Mouse (Mus musculus) cerebellum, adult 9-11 months (tissue): ENCODE measurements around the gene Zw10.

Source experiments
- DNase-seq: peaks from one replicate; pipeline ENCODE4 v3.0.0; 2022

Zw10 gene

GRCm38 (mm10) chr9:49055333-49056205 is at the start of gene Zw10:
Gene Zw10, plus strand, starts transcription at chr9:49055613.
- DNase-seq = peak; percentile 96

- DNase-seq = no peak
Observed at GRCm38 (mm10) chr9:49015824-49016223, 39.6 kb upstream of the Zw10 start.

DNA sequence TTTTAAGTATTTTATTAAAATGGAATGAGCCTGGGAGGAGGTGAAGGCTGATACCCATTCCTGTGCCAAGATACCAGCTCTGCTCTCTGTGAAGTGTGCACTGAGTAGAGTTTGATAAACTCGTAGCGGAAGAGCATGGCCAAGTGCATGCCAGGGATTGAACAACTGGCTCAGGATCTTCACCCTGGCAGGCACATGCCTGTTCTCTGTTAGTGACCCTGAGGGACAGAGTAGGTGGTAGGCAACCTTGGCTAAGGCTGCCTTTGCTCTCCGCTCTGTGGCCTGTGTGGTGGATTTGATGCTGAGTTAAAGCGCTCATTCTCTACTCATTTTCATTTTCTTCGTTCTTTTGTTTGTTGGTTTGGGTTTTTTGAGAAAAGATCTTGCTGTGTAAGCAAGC is 34.1 kb upstream of the Zw10 start:
- DNase-seq = no peak

- no peak for DNase-seq
Observed at GRCm38 (mm10) chr9:49023956-49024355, 31.5 kb upstream of the Zw10 start.

DNA sequence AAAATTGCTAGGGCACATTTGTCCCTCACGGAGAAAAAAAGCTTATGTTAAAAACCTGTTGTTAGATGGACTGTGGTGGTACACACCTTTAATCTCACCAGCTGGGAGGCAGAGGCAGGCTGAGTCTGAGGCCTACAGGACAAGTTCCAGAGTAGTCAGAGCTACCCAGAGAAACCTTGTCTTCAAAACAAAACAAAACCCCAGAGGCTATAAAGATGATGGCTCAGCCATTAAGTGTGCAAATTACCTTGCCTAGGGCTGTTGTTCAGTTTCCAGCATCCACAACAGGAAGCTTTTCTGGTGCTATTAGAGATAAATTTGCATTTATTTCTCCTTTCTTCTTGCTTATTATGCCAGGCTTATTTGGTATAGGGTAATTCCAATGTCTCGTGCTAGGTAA is 30.9 kb upstream of the Zw10 start:
- DNase-seq = no peak

- no peak for DNase-seq
Observed at GRCm38 (mm10) chr9:49034764-49035163, 20.6 kb upstream of the Zw10 start.

- no peak for DNase-seq
Observed at GRCm38 (mm10) chr9:49050901-49051300, 4.5 kb upstream of the Zw10 start.

- peak; percentile 25 for DNase-seq
Observed at GRCm38 (mm10) chr9:49051349-49051748, 4.1 kb upstream of the Zw10 start.

DNA sequence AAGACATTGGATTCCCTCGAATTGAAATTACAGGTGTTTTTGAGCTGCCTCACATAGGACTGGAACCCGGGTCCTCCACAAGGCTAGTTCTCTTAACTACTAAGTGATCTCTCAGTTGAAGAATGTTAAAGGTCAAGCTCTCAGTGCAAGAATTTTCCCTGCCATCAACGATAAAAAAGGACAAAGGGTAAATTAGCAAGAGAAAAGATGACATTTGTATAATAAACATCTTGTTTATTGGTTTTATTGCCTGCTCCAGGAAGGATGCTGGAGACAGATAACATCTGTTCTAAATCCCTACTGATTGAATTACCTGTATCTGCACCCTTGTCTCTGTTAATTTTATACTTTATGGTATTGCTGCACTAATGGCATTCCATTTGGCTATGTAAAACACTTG is 1.4 kb upstream of the Zw10 start:
- DNase-seq = no peak

GRCm38 (mm10) chr9:49076847-49077246 is 21.4 kb downstream of the Zw10 start:
- no peak for DNase-seq

DNA sequence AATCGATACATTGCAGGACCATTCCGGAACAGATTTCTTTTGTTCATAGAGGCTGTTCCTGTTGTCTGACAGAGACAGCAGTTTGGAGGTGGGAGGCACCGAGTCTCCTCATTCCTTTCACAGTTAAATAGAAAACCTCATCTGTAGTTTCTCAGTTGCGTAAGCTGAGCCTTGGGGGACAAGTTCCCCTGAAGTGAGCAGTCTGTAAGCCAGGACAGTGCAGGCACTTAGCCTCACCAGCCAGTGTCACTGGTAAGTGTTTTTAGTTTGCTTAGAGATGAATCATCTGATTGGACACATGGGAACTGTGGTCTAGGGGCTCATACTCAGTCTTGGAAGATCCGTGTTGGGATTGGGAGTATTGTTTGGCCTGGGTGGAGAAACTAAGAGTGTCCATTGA is 25.7 kb downstream of the Zw10 start, which contains the start of gene Tmprss5:
TSS of gene Tmprss5 (plus strand) at position 154 of the 400 bp plus-strand sequence.
- no peak for DNase-seq

GRCm38 (mm10) chr9:49081561-49081960 is 26.1 kb downstream of the Zw10 start:
- DNase-seq = peak; percentile 68

- no peak for DNase-seq
Observed at GRCm38 (mm10) chr9:49087317-49087716, 31.9 kb downstream of the Zw10 start.

DNA sequence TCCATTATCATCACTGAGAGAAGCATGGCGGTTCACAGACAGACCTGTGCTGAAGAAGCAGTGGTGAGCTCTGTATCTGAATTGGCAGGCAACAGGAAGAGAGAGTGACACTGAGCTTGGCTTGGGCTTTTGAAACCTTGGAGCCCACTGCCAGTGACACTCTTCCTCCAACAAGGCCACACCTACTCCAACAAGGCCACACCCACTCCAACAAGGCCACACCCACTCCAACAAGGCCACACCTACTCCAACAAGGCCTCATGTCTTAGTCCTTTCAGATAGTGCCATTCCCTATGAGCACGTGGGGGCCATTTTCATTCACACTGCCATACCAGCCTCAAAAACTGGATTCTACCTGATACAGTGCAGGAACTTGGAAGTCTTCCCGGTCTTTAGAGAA is 43.5 kb downstream of the Zw10 start:
- DNase-seq = no peak

DNA sequence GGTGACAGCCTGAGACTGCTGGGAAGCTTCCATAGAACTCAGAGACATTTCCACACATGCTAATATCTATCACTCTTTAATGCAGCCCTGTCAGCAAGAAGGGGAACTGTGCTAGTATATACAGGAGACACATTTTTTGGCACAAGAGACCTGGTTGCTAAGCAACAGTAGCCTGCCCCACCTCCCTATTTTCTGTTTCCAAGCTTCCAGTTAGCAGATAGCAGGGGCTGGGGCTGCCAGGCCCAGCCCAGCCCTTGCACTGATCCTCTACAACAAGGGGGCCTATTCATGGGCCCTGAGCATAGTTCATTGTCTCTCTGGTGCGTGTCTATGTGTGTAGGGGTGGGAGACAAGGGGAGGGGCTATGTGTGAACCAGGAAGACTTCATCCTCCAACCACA is 46.9 kb downstream of the Zw10 start:
- DNase-seq = peak; percentile 13

GRCm38 (mm10) chr9:49109101-49109500 is 53.7 kb downstream of the Zw10 start:
- no peak for DNase-seq

- no peak for DNase-seq
Observed at GRCm38 (mm10) chr9:49110476-49111220, 55.2 kb downstream of the Zw10 start.

- DNase-seq = no peak
Observed at GRCm38 (mm10) chr9:49111296-49111695, 55.9 kb downstream of the Zw10 start.

DNA sequence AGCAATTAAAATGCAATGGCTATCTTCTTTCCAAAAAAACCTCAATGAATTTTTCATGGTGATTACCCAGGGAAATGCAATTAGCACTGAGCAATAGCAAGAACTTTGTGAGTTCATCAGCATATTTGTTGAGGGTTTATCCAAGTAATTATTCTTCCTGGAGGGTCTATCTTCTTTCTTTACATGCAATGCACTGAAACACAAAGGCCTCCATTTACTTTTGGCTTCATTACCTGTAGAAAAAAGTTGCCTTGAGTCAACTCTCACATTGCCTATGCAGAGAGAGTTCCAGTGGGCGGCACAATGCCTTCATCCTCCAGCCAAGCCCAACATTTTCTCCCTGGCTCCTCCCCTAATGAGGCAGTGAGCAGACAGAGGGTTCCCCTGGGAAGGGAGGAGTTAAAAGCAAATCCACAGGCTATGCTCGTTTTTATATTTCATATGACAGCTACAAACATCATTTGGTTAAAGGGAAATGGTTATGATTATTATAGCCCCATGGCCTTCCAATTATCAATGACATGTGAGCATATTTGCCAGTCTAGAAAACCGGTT is 62.9 kb downstream of the Zw10 start:
- DNase-seq = no peak

DNA sequence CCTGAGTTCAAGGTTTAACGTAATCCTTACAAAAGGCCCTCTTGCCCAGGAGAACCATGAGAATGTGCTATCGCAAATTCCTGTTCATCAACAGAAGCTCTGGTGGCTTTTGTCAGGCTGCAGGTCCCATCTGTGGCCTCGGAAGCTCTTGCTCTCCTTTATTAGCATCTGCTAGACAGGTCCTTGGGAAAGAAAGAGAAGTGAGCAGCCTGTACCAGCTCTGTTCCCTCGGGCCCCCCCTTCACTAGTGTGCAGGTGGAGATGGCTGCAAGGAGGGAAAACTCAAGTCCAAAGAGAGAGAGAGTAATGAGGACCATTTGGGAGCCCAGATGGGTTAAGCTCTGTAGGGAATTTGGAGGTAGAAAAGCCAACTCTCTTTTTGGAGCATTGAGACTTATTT is 64.3 kb downstream of the Zw10 start:
- peak; percentile 25 for DNase-seq

GRCm38 (mm10) chr9:49125706-49126105 is 70.3 kb downstream of the Zw10 start:
- no peak for DNase-seq
